Mouse (Mus musculus): ENCODE data around the gene Mbl2.

DNA sequence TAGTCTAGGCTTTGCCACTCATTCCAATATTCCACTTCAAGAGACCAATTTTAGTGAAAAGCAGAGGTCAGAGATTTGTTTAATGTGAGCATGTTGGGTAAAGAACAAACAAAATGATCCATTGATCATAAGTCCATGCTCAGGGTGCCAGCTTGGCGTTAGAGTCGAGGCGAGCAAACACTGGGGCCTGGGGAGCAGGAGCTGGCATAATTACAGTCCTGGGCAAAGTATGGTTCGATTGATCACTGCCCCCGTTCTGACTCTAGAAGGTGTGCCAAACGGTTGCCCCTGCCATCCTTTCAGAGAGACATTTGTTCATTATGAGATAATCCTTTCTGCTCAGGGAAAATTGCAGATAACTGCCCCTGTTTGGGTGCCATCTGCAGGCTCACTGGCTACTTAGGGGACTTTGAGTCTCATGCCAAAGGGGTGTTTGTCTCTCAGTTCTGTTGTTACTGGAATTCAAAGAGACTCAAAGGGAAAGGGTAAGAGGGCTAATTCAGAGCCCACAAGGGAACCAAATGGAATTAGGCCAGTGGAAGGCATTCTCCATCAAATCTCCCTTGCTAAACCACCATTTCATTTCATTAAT lies 55.3 kb downstream of the Mbl2 start:
- no peak for TF ChIP-seq POLR2A (IDR thresholded peaks at IDR 0.05; ENCODE audit: control insufficient read depth, extremely low read depth, insufficient read depth, low read length, poor library complexity)
- no peak for TF ChIP-seq CTCF (IDR thresholded peaks at IDR 0.05; ENCODE audit: borderline replicate concordance, control insufficient read depth, extremely low read depth, insufficient read depth, low read length, poor library complexity)
